Mouse (Mus musculus) limb, embryonic 14.5 days (tissue): Measurements from ENCODE around the gene Foxj3. TPM values are rescaled to one million over a fixed set of nuclear protein-coding genes. Genes with fewer than 3 reads are reported as not detected.

Source experiments
- ATAC-seq: fragments of 200-750 bp; cut with Nextera tagmentation; 2 replicates; pipeline ENCODE4 v1.8.0; 2017; ENCODE audit warnings: low read depth, moderate number of reproducible peaks, moderate TSS enrichment; ENCODE audit not compliant: low FRiP score
- DNase-seq: peaks from one replicate; pipeline ENCODE4 v3.0.0-alpha.2; 2015; ENCODE audit warnings: low spot score
- H3K27ac ChIP-seq: fragments of 300-500 bp; sonication (generic); replicated peaks from 2 replicates; pipeline ENCODE4 v1.5.1; 2014; ENCODE audit warnings: low read depth, mild to moderate bottlenecking, low read length, moderate library complexity, mixed read lengths
- H3K27me3 ChIP-seq: fragments of 300-500 bp; sonication (generic); 2 replicates; pipeline ENCODE4 v1.6.1; 2014; ENCODE audit warnings: low read length, mixed read lengths; ENCODE audit not compliant: control insufficient read depth, insufficient read depth
- H3K36me3 ChIP-seq: fragments of 300-500 bp; sonication (generic); 2 replicates; pipeline ENCODE4 v1.6.1; 2014; ENCODE audit warnings: mild to moderate bottlenecking, low read length, moderate library complexity, mixed read lengths; ENCODE audit not compliant: control insufficient read depth, insufficient read depth
- H3K4me1 ChIP-seq: fragments of 300-500 bp; sonication (generic); 2 replicates; pipeline ENCODE4 v1.6.1; 2014; ENCODE audit warnings: antibody characterized with exemption, low read length, mixed read lengths; ENCODE audit not compliant: control insufficient read depth, insufficient read depth
- H3K4me2 ChIP-seq: fragments of 300-500 bp; sonication (generic); replicated peaks from 2 replicates; pipeline ENCODE4 v1.6.1; 2014; ENCODE audit warnings: low read depth, mild to moderate bottlenecking, low read length, moderate library complexity; ENCODE audit not compliant: severe bottlenecking
- H3K4me3 ChIP-seq: fragments of 300-500 bp; sonication (generic); replicated peaks from 2 replicates; pipeline ENCODE4 v1.5.1; 2014; ENCODE audit warnings: low read length
- H3K9ac ChIP-seq: fragments of 300-500 bp; sonication (generic); 2 replicates; pipeline ENCODE4 v1.6.1; 2014; ENCODE audit warnings: mild to moderate bottlenecking, low read depth, low read length, moderate library complexity; ENCODE audit not compliant: severe bottlenecking
- H3K9me3 ChIP-seq: fragments of 300-500 bp; sonication (generic); 2 replicates; pipeline ENCODE4 v1.6.1; 2016; ENCODE audit warnings: low read length; ENCODE audit not compliant: control insufficient read depth
- POLR2A ChIP-seq: fragments of 200-500 bp; IDR thresholded peaks from 2 replicates; pipeline ENCODE4 v1.8.0; 2012; ENCODE audit warnings: inconsistent platforms, mild to moderate bottlenecking, moderate library complexity, borderline replicate concordance; ENCODE audit not compliant: insufficient read depth, insufficient read length; ENCODE audit errors: extremely low read depth
- WGBS: fragments of 180-500 bp; shearing (Covaris S2); extraction: QIAGEN DNeasy Blood & Tissue Kit; methylation state at CpG from one replicate; pipeline ENCODE4 v1.1.7; 2014; 5-methylcytosine and 5-hydroxymethylcytosine counted together
- polyA plus RNA-seq, 2 experiments: library from polyadenylated mRNA; depleted of rRNA in 1 of 2; stranded (reverse) in 1 of 2; unstranded in 1 of 2; fragments of >200 nt; fragmentation: Nextera tagmentation in 1 of 2; extraction: Ambion mirVana in 1 of 2; gene quantifications; 2 replicates each; pipeline versions ENCODE4 v1.2.1 to v1.2.3; 2012 to 2014

The Foxj3 gene
- polyA plus RNA-seq, 2 experiments = 23.5 to 31.5 TPM

DNA sequence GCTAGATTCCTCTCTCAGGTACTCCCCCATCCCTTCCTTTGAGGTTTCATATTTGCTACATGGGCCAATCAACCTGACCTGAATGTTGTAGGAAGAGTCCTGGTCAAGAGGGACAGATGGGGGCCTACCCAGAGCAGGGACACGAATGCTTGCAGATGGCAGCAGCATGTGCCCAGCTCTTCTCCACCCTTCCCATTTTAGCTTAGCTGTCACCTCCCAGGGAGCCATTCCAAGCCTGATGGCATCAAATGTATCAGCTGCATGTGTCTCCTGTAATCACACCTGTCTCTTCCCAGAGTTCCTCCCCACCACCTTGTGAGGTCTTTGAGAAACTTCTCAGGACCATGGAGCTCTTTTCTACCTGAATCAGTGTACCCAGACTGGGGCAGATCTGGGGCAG is 120.2 kb downstream of the Foxj3 start:
- Histone ChIP-seq H3K27ac (no peak overlapping the region), H3K4me3 (no peak overlapping the region), H3K4me2 (no peak overlapping the region), H3K27me3 (no peaks in the 10 kb centered on the region), H3K9ac (no peak overlapping the region), H3K36me3 (no peaks in the 10 kb centered on the region), H3K9me3 (peaks cover 5% of the 10 kb centered on the region), H3K4me1 (no peaks in the 10 kb centered on the region)
- ATAC-seq = no peak
- WGBS = 75% methylated on average over 1 of the region's 1 CpGs
- TF ChIP-seq POLR2A = no peak
- DNase-seq = no peak

DNA sequence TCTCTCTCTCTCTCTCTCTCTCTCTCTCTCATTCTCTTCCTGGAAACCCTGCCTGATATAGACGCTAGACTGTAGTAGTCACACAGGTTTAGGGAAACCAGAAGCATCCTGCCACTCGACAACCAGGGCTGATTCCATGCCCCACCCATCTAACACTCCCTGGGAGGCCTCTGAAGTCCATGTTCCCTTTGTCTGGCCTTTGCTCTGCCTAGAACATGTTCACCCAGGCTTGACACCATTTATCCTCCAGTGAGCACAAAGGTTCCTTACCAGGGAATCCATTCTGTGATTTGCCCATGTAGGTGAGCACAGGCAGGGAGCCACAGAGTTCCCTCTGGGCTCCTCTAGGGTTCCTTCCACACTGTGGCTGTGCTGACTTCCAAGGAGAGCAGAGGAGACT is 121.4 kb downstream of the Foxj3 start:
- Histone ChIP-seq H3K4me2 (no peak overlapping the region), H3K27me3 (no peaks in the 10 kb centered on the region), H3K4me1 (no peaks in the 10 kb centered on the region), H3K36me3 (no peaks in the 10 kb centered on the region), H3K9me3 (no peaks in the 10 kb centered on the region), H3K27ac (no peak overlapping the region), H3K4me3 (no peak overlapping the region), H3K9ac (no peak overlapping the region)
- no peak for TF ChIP-seq POLR2A
- ATAC-seq (no peak), DNase-seq (no peak)
- WGBS = 56% methylated on average over 2 of the region's 2 CpGs

DNA sequence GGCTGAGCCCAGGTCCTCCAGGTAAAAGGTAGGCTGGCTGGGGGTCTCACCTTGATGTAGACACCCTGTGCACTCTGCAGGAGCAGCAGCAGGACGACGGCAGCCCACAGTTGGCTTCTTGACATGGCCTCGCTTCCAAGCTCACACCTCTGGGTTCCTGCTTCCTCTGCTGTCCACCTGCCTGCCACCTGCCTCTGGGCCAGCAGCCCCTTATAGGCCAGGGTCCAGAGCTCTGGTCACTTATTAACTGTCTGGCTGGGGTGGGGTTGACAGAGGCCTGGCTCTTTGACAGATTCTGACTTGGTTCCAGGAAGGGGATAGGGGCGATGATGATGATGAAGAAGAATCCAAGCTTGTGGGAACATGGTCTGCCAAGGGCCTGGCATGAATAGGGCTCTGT is 121.9 kb downstream of the Foxj3 start, which contains the start of gene Guca2b:
Gene Guca2b (minus strand): TSS at position 224 of the 400 bp plus-strand sequence.
- no peak within 1 kb of the TSS for H3K9ac ChIP-seq

DNA sequence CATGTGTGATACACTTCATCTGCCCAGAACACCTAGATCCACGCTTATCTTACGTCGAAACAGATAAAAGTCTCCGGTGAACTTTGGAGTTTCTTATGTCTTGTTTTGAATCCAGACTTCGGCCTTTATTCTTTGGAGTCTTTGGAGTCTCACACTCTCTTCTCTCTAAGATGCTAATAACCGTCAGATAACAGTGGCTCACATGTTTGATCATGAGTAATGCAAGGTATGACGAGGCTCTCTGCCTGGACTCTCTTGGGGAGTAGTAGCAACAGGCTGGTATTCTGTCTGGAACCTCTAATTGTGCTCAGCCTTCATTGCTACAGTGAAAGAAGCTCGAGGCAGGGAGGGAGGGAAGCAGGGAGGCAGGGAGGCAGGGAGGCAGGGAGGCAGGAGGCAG is 123.2 kb downstream of the Foxj3 start:
- no peak for TF ChIP-seq POLR2A
- H3K4me2 ChIP-seq = no peak overlapping the region
- no peak overlapping the region for H3K27ac ChIP-seq
- no peaks in the 10 kb centered on the region for H3K36me3 ChIP-seq
- H3K27me3 ChIP-seq = no peaks in the 10 kb centered on the region
- no peak overlapping the region for H3K4me3 ChIP-seq
- no peak for DNase-seq
- no peak for ATAC-seq
- H3K4me1 ChIP-seq = no peaks in the 10 kb centered on the region
- WGBS = 70% methylated on average over 8 of the region's 8 CpGs
- H3K9me3 ChIP-seq = no peaks in the 10 kb centered on the region
- H3K9ac ChIP-seq = no peak overlapping the region

More for the DNA sequence above, 121.9 kb downstream of the Foxj3 start, which contains the start of gene Guca2b:
- H3K27ac ChIP-seq = no peak within 1 kb of the TSS
- H3K4me3 ChIP-seq = no peak within 1 kb of the TSS
- no peak for DNase-seq
- H3K4me2 ChIP-seq = no peak within 1 kb of the TSS
- no peaks in the 10 kb centered on the region for H3K27me3 ChIP-seq
- no peaks in the 10 kb centered on the region for H3K36me3 ChIP-seq
- H3K9me3 ChIP-seq = no peaks in the 10 kb centered on the region
- 81% methylated on average over 4 of the region's 4 CpGs for WGBS
- no peaks in the 10 kb centered on the region for H3K4me1 ChIP-seq
- TF ChIP-seq POLR2A = no peak
- no peak for ATAC-seq

DNA sequence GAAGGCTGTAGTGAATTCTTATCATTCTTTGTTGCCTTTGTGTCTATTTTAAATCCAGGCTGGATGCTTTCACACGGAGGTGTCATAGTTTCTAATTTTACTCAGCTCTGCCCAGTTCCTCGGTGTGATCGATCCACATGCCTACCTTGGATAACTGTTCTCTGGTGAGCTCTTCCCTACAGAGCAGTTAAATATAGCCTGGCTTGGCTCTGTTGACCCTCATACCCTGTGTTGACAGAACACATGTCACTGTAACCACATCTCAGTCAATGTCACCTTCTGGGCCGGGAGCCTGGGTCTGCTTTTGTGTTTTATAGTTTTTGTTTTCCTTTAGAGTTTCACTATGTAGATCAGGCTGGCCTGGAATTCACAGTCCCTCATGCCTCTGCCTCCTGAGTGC is 125.3 kb downstream of the Foxj3 start:
- Histone ChIP-seq H3K27me3 (no peaks in the 10 kb centered on the region), H3K4me2 (no peak overlapping the region), H3K27ac (no peak overlapping the region), H3K36me3 (no peaks in the 10 kb centered on the region), H3K9ac (no peak overlapping the region), H3K4me3 (no peak overlapping the region), H3K4me1 (no peaks in the 10 kb centered on the region), H3K9me3 (no peaks in the 10 kb centered on the region)
- TF ChIP-seq POLR2A = no peak
- ATAC-seq (no peak), DNase-seq (no peak)
- 69% methylated on average over 4 of the region's 4 CpGs for WGBS

DNA sequence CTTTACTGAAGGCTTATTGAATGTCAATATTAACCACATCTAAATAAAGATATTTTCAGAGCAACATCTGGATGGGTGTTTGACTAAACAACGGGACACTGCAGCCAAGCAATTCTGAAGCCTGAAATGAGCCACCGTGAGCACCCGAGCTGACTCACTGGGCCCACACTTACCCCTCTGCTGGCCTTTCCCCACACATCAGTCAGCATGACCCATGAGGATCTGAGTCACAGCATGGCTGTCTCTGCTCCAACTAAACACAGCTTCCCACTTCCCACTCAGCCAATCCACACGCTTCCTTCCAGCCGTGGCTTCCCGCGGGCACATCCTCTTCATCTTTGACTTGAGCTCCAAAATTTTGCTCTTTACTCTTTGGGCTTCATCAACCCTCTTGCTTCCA is 126.2 kb downstream of the Foxj3 start:
- no peaks in the 10 kb centered on the region for H3K27me3 ChIP-seq
- no peaks in the 10 kb centered on the region for H3K36me3 ChIP-seq
- no peaks in the 10 kb centered on the region for H3K4me1 ChIP-seq
- no peaks in the 10 kb centered on the region for H3K9me3 ChIP-seq
- 87% methylated on average over 7 of the region's 7 CpGs for WGBS
- no peak overlapping the region for H3K4me2 ChIP-seq
- DNase-seq (no peak), ATAC-seq (no peak)
- no peak overlapping the region for H3K9ac ChIP-seq
- H3K27ac ChIP-seq = no peak overlapping the region
- H3K4me3 ChIP-seq = no peak overlapping the region
- TF ChIP-seq POLR2A = no peak
